Mouse (Mus musculus) CH12.LX (cell line): ENCODE data around the gene Tekt3. TPM values are rescaled to one million over a fixed set of nuclear protein-coding genes. Genes with fewer than 3 reads are reported as not detected.
A peak's percentile ranks its signal among the peaks of the same experiment; 100 is the strongest.

Experiments
- DNase-seq: peaks from one replicate; pipeline ENCODE4 v3.0.0-alpha.2; 2013; ENCODE audit errors: extremely low read depth
- H3K27ac ChIP-seq: 2 replicates; pipeline ENCODE4 v1.5.1; 2012; ENCODE audit warnings: low read depth, mild to moderate bottlenecking, control low read depth, moderate library complexity; ENCODE audit not compliant: insufficient read depth
- H3K27me3 ChIP-seq: replicated peaks from 2 replicates; pipeline ENCODE3; 2012; ENCODE audit warnings: inconsistent platforms
- H3K36me3 ChIP-seq, 2 experiments: replicated peaks in 1 of 2; 2 replicates each; pipeline versions ENCODE3 to v1.6.1; 2012; ENCODE audit warnings: inconsistent platforms in 1 of 2, low read length in 1 of 2, mild to moderate bottlenecking in 1 of 2, mixed read lengths in 1 of 2, moderate library complexity in 1 of 2; ENCODE audit not compliant: control insufficient read depth in 1 of 2, insufficient read depth in 1 of 2
- H3K4me1 ChIP-seq, 2 experiments: 2 replicates each; pipeline ENCODE4 v1.6.1; 2012; ENCODE audit warnings: inconsistent platforms in 1 of 2, moderate library complexity in 1 of 2; ENCODE audit not compliant: insufficient read depth in 2 of 2, control insufficient read depth in 1 of 2
- H3K4me2 ChIP-seq: 2 replicates; pipeline ENCODE4 v1.6.1; 2012; ENCODE audit warnings: low read depth, mild to moderate bottlenecking, control low read depth; ENCODE audit not compliant: poor library complexity, insufficient read depth, severe bottlenecking
- H3K4me3 ChIP-seq, 3 experiments: fragments of 150-350 bp in 1 of 3; sonication (generic) in 1 of 3; replicated peaks in 1 of 3; 2 replicates each; pipeline versions ENCODE3 to v1.5.1; 2011 to 2012; ENCODE audit warnings: low read depth in 2 of 3, low read length in 2 of 3, mild to moderate bottlenecking in 2 of 3, moderate library complexity in 2 of 3, control low read depth in 1 of 3, improper control_type of control experiment in 1 of 3, inconsistent platforms in 1 of 3, mixed read lengths in 1 of 3; ENCODE audit not compliant: poor library complexity in 1 of 3
- H3K79me2 ChIP-seq: replicated peaks from 2 replicates; pipeline ENCODE4 v1.6.1; 2012; ENCODE audit warnings: mild to moderate bottlenecking, moderate library complexity; ENCODE audit not compliant: control insufficient read depth, poor library complexity, insufficient read depth, severe bottlenecking; ENCODE audit errors: extremely low read depth
- H3K9ac ChIP-seq: 2 replicates; pipeline ENCODE4 v1.6.1; 2012; ENCODE audit warnings: low read depth, mild to moderate bottlenecking, control low read depth, moderate library complexity; ENCODE audit not compliant: insufficient read depth
- H3K9me3 ChIP-seq: replicated peaks from 2 replicates; pipeline ENCODE3; 2012; ENCODE audit warnings: low read length, inconsistent platforms, mixed read lengths
- BHLHE40 ChIP-seq: IDR thresholded peaks from 2 replicates; pipeline ENCODE4 v1.6.1; 2011; ENCODE audit warnings: mild to moderate bottlenecking, low read depth, low read length, improper control_type of control experiment
- CTCF ChIP-seq, 2 experiments: IDR thresholded peaks in 1 of 2; conservative IDR thresholded peaks in 1 of 2; 2 replicates each; pipeline ENCODE4 v1.5.1; 2011 to 2012; ENCODE audit warnings: low read depth in 2 of 2, low read length in 2 of 2, improper control_type of control experiment in 1 of 2, inconsistent platforms in 1 of 2, mild to moderate bottlenecking in 1 of 2, moderate library complexity in 1 of 2
- ETS1 ChIP-seq: conservative IDR thresholded peaks from 2 replicates; pipeline ENCODE4 v1.6.1; 2012; ENCODE audit warnings: low read depth, mild to moderate bottlenecking, inconsistent platforms, low read length, improper control_type of control experiment, moderate library complexity
- JUN ChIP-seq: IDR thresholded peaks from 2 replicates; pipeline ENCODE4 v1.6.1; 2011; ENCODE audit warnings: low read depth, mild to moderate bottlenecking, low read length, improper control_type of control experiment, moderate library complexity; ENCODE audit not compliant: insufficient read depth
- JUND ChIP-seq: conservative IDR thresholded peaks from 2 replicates; pipeline ENCODE4 v1.6.1; 2011; ENCODE audit warnings: low read depth, low read length, improper control_type of control experiment
- MAX ChIP-seq: IDR thresholded peaks from 2 replicates; pipeline ENCODE4 v1.6.1; 2011; ENCODE audit warnings: low read length, improper control_type of control experiment
- MYC ChIP-seq: IDR thresholded peaks from 2 replicates; pipeline ENCODE4 v1.6.1; 2011; ENCODE audit warnings: low read depth, mild to moderate bottlenecking, improper control_type of control experiment, low read length
- NELFE ChIP-seq: IDR thresholded peaks from 2 replicates; pipeline ENCODE4 v1.6.1; 2011; ENCODE audit warnings: low read depth, low read length, improper control_type of control experiment
- POLR2AphosphoS2 ChIP-seq: IDR thresholded peaks from 2 replicates; pipeline ENCODE4 v1.6.1; 2011; ENCODE audit warnings: low read depth, low read length, improper control_type of control experiment
- RAD21 ChIP-seq: IDR thresholded peaks from 2 replicates; pipeline ENCODE4 v1.6.1; 2011; ENCODE audit warnings: low read depth, mild to moderate bottlenecking, low read length, improper control_type of control experiment, moderate library complexity
- SIN3A ChIP-seq: IDR thresholded peaks from 2 replicates; pipeline ENCODE4 v1.6.1; 2012; ENCODE audit warnings: low read length, improper control_type of control experiment, inconsistent platforms
- SMC3 ChIP-seq: IDR thresholded peaks from 2 replicates; pipeline ENCODE4 v1.6.1; 2011; ENCODE audit warnings: low read depth, low read length, improper control_type of control experiment
- TBP ChIP-seq: conservative IDR thresholded peaks from 2 replicates; pipeline ENCODE4 v1.6.1; 2011; ENCODE audit warnings: low read depth, low read length, improper control_type of control experiment
- UBTF ChIP-seq: IDR thresholded peaks from 2 replicates; pipeline ENCODE4 v1.6.1; 2012; ENCODE audit warnings: low read depth, mild to moderate bottlenecking, inconsistent platforms, low read length, improper control_type of control experiment, moderate library complexity
- USF2 ChIP-seq: conservative IDR thresholded peaks from 2 replicates; pipeline ENCODE4 v1.6.1; 2011; ENCODE audit warnings: low read depth, low read length, improper control_type of control experiment
- ZC3H11A ChIP-seq: IDR thresholded peaks from 2 replicates; pipeline ENCODE4 v1.6.1; 2012; ENCODE audit warnings: low read depth, mild to moderate bottlenecking, inconsistent platforms, low read length, improper control_type of control experiment
- ZKSCAN1 ChIP-seq: IDR thresholded peaks from 2 replicates; pipeline ENCODE4 v1.6.1; 2012; ENCODE audit warnings: low read depth, inconsistent platforms, low read length, improper control_type of control experiment, borderline replicate concordance
- ZNF384 ChIP-seq: IDR thresholded peaks from 2 replicates; pipeline ENCODE4 v1.6.1; 2012; ENCODE audit warnings: low read depth, low read length, improper control_type of control experiment, inconsistent platforms
- dilution Hi-C: fragments of 300-500 bp; cut with MboI; formaldehyde crosslinking; loops from 2 replicates; pipeline ENCODE4 v1.14.3; 2020; ENCODE audit warnings: low sequenced_read_pairs; ENCODE audit not compliant: extremely low pct_unique_long_range_greater_than_20kb, extremely low pct_ligation_motif_present
- in situ Hi-C: fragments of 300-500 bp; cut with MboI; formaldehyde crosslinking; loops from 3 replicates; pipeline ENCODE4 v1.14.3; 2019; ENCODE audit warnings: low sequenced_read_pairs, low pct_ligation_motif_present, low pct_unique_long_range_greater_than_20kb, mixed read lengths
- polyA plus RNA-seq: library from polyadenylated mRNA; unstranded; fragments of >175 nt; gene quantifications from 2 replicates; pipeline ENCODE4 v1.2.1, GENCODE M21; 2012; ENCODE audit warnings: low read depth; ENCODE audit not compliant: insufficient read length
- total RNA-seq, 2 experiments: library from RNA; depleted of rRNA; stranded (reverse); fragments of 300-350 nt in 1 of 2; fragments of >200 nt in 1 of 2; gene quantifications; 2 replicates each; pipeline ENCODE4 v1.2.3; 2012 to 2014

Tekt3 gene
- total and polyA plus RNA-seq, 3 experiments = not detected

- no peak for DNase-seq
- Histone ChIP-seq H3K79me2 (no peaks in the 10 kb centered on the region), H3K36me3 (no peaks in the 10 kb centered on the region), H3K4me2 (no peak overlapping the region), H3K4me1 (peaks cover 0 to 12% of the 10 kb centered on the region in 2 experiments; a peak in 3 of 4 replicates), H3K4me3 (no peak overlapping the region), H3K27ac (no peak overlapping the region), H3K9ac (no peak overlapping the region), H3K9me3 (no peaks in the 10 kb centered on the region), H3K27me3 (peaks cover 6% of the 10 kb centered on the region)
- in situ Hi-C loops = no loop called here
- TF ChIP-seq POLR2AphosphoS2 (no peak), NELFE (no peak), ZNF384 (no peak), ETS1 (no peak), SIN3A (no peak), JUND (no peak), TBP (no peak), JUN (no peak), MYC (no peak), USF2 (no peak), ZKSCAN1 (no peak), UBTF (no peak), BHLHE40 (no peak)
- dilution Hi-C loops = no loop called here
Measured at GRCm38 (mm10) chr11:63122776-63123350, 61.4 kb downstream of the Tekt3 start.

GRCm38 (mm10) chr11:63124316-63124715 is 62.9 kb downstream of the Tekt3 start:
- in situ Hi-C loops = no loop called here
- dilution Hi-C loops = no loop called here

More at GRCm38 (mm10) chr11:63124316-63124715, 62.9 kb downstream of the Tekt3 start:
- no peaks in the 10 kb centered on the region for H3K9me3 ChIP-seq
- H3K9ac ChIP-seq = no peak overlapping the region
- no peak overlapping the region for H3K27ac ChIP-seq
- no peaks in the 10 kb centered on the region for H3K36me3 ChIP-seq
- H3K4me2 ChIP-seq = no peak overlapping the region
- H3K4me3 ChIP-seq = no peak overlapping the region
- TF ChIP-seq ZC3H11A (0 out of 2 replicates have a peak, but pooled peaks have one; percentile 22), MAX (0 out of 2 replicates have a peak, but pooled peaks have one; percentile 15), BHLHE40 (peak; percentile 53), RAD21 (peak; percentile 46), TBP (no peak), SMC3 (peak; percentile 78), JUN (no peak), CTCF (conservative IDR thresholded peaks at IDR 0.05 in 1 of 2, IDR thresholded peaks at IDR 0.05 in 1 of 2; ENCODE audit: low read depth in 2 of 2, low read length in 2 of 2) (peak in 1 of 2 experiments; percentile 78; a peak in 2 of 4 replicates)
- peaks cover 0 to 7% of the 10 kb centered on the region in 2 experiments; a peak in 3 of 4 replicates for H3K4me1 ChIP-seq
- H3K79me2 ChIP-seq = no peaks in the 10 kb centered on the region
- H3K27me3 ChIP-seq = peaks cover 9% of the 10 kb centered on the region
- peak; percentile 34 for DNase-seq
